Mouse (Mus musculus): ENCODE measurements at regions not wholly inside any gene's neighbourhood (a gene's known extent, or its start where the extent isn't known, plus 50 kb on each side); places are given as distances from the start of the nearest gene placed in this dataset.

- DNase-seq (ENCODE audit: low spot score in 2 of 2) = peak in 1 of 2 experiments; percentile 47
Measured at GRCm38 (mm10) chr17:88337649-88338404, 102.7 kb upstream of the Foxn2 start.

GRCm38 (mm10) chr17:88341141-88341540 is 99.4 kb upstream of the Foxn2 start:
- no peak for DNase-seq (ENCODE audit: low spot score in 2 of 2)

- peak; percentile 22 to 34 for DNase-seq (ENCODE audit: low spot score in 2 of 2)
Measured at GRCm38 (mm10) chr17:88341599-88341998, 98.9 kb upstream of the Foxn2 start.

- DNase-seq (ENCODE audit: low spot score in 2 of 2) = no peak
Measured at GRCm38 (mm10) chr17:88343091-88343783, 97.3 kb upstream of the Foxn2 start.

- DNase-seq (ENCODE audit: low spot score in 2 of 2) = peak in 1 of 2 experiments; percentile 21
Measured at GRCm38 (mm10) chr17:88345433-88345832, 95.1 kb upstream of the Foxn2 start.

- DNase-seq (ENCODE audit: low spot score in 2 of 2) = no peak
Measured at GRCm38 (mm10) chr17:88346896-88347295, 93.6 kb upstream of the Foxn2 start.

- DNase-seq (ENCODE audit: low spot score in 2 of 2) = no peak
Measured at GRCm38 (mm10) chr17:88349825-88350460, 90.6 kb upstream of the Foxn2 start.

GRCm38 (mm10) chr17:88350986-88351385 is 89.5 kb upstream of the Foxn2 start:
- DNase-seq (ENCODE audit: low spot score in 2 of 2) = no peak

GRCm38 (mm10) chr17:88352960-88353359 is 87.6 kb upstream of the Foxn2 start:
- DNase-seq (ENCODE audit: low spot score in 2 of 2) = no peak

GRCm38 (mm10) chr17:88361161-88361560 is 79.3 kb upstream of the Foxn2 start:
- no peak for DNase-seq (ENCODE audit: low spot score in 2 of 2)

- DNase-seq (ENCODE audit: low spot score in 2 of 2) = no peak
Measured at GRCm38 (mm10) chr17:88362404-88362803, 78.1 kb upstream of the Foxn2 start.

- peak; percentile 22 to 35 for DNase-seq (ENCODE audit: low spot score in 2 of 2)
Measured at GRCm38 (mm10) chr17:88367876-88368275, 72.6 kb upstream of the Foxn2 start.

GRCm38 (mm10) chr17:88369971-88370370 is 70.5 kb upstream of the Foxn2 start:
- DNase-seq (ENCODE audit: low spot score in 2 of 2) = no peak

- DNase-seq (ENCODE audit: low spot score in 2 of 2) = peak; percentile 40 to 70
Measured at GRCm38 (mm10) chr17:88370676-88371075, 69.8 kb upstream of the Foxn2 start.

GRCm38 (mm10) chr17:88378505-88378904 is 62.0 kb upstream of the Foxn2 start:
- no peak for DNase-seq (ENCODE audit: low spot score in 2 of 2)

- no peak for DNase-seq (ENCODE audit: low spot score in 2 of 2)
Measured at GRCm38 (mm10) chr17:88379389-88379788, 61.1 kb upstream of the Foxn2 start.

- DNase-seq (ENCODE audit: low spot score in 2 of 2) = no peak
Measured at GRCm38 (mm10) chr17:88381106-88381505, 59.4 kb upstream of the Foxn2 start.

GRCm38 (mm10) chr17:88383447-88383846 is 57.1 kb upstream of the Foxn2 start:
- DNase-seq (ENCODE audit: low spot score in 2 of 2) = no peak

GRCm38 (mm10) chr17:88388441-88388951 is 52.0 kb upstream of the Foxn2 start:
- DNase-seq (ENCODE audit: low spot score in 2 of 2) = no peak

- DNase-seq (ENCODE audit: low spot score in 2 of 2) = no peak
Measured at GRCm38 (mm10) chr17:88389668-88390461, 50.6 kb upstream of the Foxn2 start.
